Mouse (Mus musculus) gastrocnemius, postnatal 36 days (tissue): ENCODE data around the gene Lpgat1. TPM values are rescaled to one million over a fixed set of nuclear protein-coding genes. Genes with fewer than 3 reads are reported as not detected.

Experiments
- DNase-seq, 2 experiments: peaks; one replicate each; pipeline ENCODE4 v3.0.0; 2022
- intact Hi-C: fragments of 180-260 bp; cut with DNase I; formaldehyde crosslinking; loops from one replicate; pipeline ENCODE4 v1.15.1; 2025
- long read RNA-seq, 2 experiments: library from polyadenylated mRNA; stranded (forward); transcript quantifications; one replicate each; pipeline ENCODE4 v2.0.0; 2021
- total RNA-seq, 2 experiments: library from RNA; stranded (reverse); gene quantifications; 2 replicates each; pipeline ENCODE4 v1.2.3; 2021

Lpgat1 gene
- total RNA-seq = 10 to 100 TPM; 22.8 to 29.5 TPM
- long read RNA-seq, experiment 1, partial matches to known transcripts = 0 of 5 reads
- long read RNA-seq, experiment 1, other reads (novel, unspliced or antisense) = 3 of 5 reads
- long read RNA-seq, experiment 2, partial matches to known transcripts = 0 of 19 reads
- long read RNA-seq, experiment 2, other reads (novel, unspliced or antisense) = 17 of 19 reads

GRCm38 (mm10) chr1:191717601-191718498 is at the start of gene Lpgat1:
Lpgat1 (plus strand) TSS chr1:191717834.
- peak; percentile 72 to 76 for DNase-seq
- intact Hi-C loops = loop anchor here (5.0 kb wide), 1 partner anchor 91 kb away; no protein-coding TSS in a partner anchor

- intact Hi-C loops = no loop called here
- DNase-seq = no peak
Measured at GRCm38 (mm10) chr1:191668030-191668429, 49.6 kb upstream of the Lpgat1 start.

GRCm38 (mm10) chr1:191674071-191674470 is 43.6 kb upstream of the Lpgat1 start:
- no peak for DNase-seq
- intact Hi-C loops = no loop called here

GRCm38 (mm10) chr1:191681633-191682032 is 36.0 kb upstream of the Lpgat1 start:
- no peak for DNase-seq
- intact Hi-C loops = no loop called here

DNA sequence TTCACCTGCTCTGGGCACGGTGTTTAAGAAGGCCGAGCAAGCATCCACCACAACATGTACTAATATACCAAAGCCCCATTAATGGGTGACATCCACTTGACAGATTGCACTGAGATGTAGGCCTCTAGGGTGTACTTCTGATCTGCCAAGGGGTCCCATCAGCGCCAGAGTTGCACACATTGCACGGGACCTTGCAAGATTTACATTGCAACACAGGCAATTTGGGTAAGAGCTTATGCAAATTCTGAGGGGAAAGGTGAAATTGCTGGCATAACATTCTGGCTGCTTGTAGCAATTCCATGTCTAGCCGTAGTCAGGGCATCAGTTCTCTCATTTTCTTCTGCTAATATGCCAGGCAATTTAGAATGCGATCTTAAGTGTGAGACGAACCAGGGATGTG is 30.1 kb upstream of the Lpgat1 start:
- intact Hi-C loops = no loop called here
- DNase-seq = no peak

DNA sequence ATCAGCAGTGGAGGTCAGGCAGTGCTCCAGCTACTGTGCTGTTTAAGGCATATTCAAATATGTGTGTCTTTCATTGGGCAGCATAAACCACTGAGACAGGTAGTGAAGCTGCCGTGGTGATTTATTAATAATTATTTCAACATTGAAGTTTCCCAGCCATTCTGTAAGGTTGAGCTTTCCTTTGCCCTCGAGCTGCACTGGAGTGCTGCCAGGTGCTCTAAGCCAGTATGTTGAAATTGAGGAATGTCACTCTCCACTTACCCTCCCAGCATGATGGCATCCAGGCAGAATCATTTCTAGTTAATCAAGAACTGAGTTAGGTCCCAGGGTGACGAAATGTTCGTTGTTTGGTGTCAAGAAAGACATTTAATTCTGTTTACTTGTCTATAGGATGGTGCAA is 24.4 kb upstream of the Lpgat1 start:
- intact Hi-C loops = no loop called here
- no peak for DNase-seq

GRCm38 (mm10) chr1:191698253-191698795 is 19.3 kb upstream of the Lpgat1 start:
- DNase-seq = no peak
- intact Hi-C loops = no loop called here

DNA sequence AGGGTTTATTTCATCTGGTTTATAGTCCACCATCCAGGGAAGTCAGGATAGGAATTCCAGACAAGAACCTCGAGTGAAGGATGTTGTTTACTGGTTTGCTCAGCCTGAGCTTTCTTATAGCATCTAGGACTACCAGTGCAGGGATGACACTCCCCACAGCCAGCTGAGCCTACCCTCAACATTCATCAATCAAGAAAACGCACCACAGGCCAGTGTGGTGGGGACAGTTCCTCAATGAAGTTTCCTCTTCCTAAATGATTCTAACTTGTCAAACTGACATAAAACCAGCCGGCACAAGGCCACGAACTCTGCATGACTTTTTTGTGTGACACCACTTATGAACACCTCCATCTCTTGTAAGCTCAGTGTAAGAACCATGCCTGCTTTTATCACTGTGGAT is 13.1 kb upstream of the Lpgat1 start:
- intact Hi-C loops = loop anchor here (5.0 kb wide), 1 partner anchor 72 kb away; no protein-coding TSS in a partner anchor
- no peak for DNase-seq

- intact Hi-C loops = no loop called here
- DNase-seq = no peak
Measured at GRCm38 (mm10) chr1:191706541-191707078, 11.0 kb upstream of the Lpgat1 start.

DNA sequence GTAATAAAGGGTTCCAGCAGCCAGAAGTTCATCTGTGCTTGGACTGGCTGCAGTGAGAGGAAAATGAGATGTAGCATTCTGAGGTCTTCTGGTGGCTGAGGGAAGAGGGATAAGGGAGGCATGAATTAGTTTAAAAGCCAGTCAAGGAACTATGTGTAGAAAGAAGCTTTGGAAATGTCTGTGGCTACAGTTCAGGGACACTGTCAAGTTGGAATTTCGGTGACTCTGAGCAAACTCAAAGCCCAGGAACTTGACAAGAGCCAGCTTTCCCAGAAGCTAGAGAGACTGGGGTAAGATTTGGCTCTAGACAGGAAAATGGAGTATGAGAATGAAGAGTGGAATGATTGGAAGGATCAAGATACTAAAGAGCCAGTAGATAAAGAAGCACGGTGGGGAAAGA is 7.8 kb upstream of the Lpgat1 start:
- intact Hi-C loops = no loop called here
- no peak for DNase-seq

GRCm38 (mm10) chr1:191712224-191712838 is 5.3 kb upstream of the Lpgat1 start:
- no peak for DNase-seq
- intact Hi-C loops = no loop called here

- intact Hi-C loops = no loop called here
- DNase-seq = no peak
Measured at GRCm38 (mm10) chr1:191713813-191714212, 3.8 kb upstream of the Lpgat1 start.

- intact Hi-C loops = loop anchor here (5.0 kb wide), 1 partner anchor 88 kb away; no protein-coding TSS in a partner anchor
Measured at GRCm38 (mm10) chr1:191715150-191715549, 2.5 kb upstream of the Lpgat1 start.

GRCm38 (mm10) chr1:191717141-191717540 is 493 bp upstream of the Lpgat1 start:
- intact Hi-C loops = loop anchor here (5.0 kb wide), 1 partner anchor 90 kb away; no protein-coding TSS in a partner anchor
- DNase-seq = no peak

More at GRCm38 (mm10) chr1:191715150-191715549, 2.5 kb upstream of the Lpgat1 start:
- no peak for DNase-seq

DNA sequence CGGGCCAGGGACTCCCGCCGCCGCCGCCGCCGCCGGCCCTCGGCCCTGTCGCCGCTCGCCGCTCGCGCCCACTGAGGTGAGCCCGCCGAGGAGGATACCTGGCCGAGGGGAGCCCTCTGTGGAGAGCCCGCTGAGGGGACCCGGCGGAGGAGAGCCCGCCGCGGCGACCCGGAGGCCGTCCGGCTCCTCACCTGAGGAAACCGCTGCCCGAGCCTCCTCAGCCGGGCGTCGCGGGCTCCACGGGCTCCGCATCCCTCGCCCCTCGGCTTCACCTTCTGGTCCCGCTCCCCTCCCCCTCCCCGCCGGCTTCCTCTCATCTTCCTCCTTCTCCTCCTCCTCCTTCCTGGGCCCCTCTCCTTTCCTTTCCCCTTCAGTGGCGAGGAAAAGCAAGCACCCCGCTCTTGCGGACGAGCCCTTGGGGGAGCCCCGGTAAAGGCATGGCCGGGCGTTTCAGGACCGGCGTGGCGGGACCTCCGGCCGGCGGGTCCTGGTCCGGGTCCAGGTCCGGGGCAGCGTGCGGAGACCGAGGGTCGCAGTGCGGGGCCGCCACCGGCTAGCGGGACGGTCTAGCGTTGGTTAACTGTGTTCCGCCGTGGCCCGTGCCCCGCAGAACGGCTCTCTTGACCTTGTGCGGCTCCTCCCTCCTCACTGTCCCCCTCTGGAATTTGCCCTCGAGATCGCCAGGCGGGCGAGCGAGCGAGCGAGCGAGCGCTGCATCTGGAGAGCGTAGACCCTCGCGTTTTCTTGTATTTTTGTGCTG is 1.1 kb downstream of the Lpgat1 start:
- intact Hi-C loops = loop anchor here (5.0 kb wide), 1 partner anchor 91 kb away; no protein-coding TSS in a partner anchor
- peak in 1 of 2 experiments; percentile 29 for DNase-seq

DNA sequence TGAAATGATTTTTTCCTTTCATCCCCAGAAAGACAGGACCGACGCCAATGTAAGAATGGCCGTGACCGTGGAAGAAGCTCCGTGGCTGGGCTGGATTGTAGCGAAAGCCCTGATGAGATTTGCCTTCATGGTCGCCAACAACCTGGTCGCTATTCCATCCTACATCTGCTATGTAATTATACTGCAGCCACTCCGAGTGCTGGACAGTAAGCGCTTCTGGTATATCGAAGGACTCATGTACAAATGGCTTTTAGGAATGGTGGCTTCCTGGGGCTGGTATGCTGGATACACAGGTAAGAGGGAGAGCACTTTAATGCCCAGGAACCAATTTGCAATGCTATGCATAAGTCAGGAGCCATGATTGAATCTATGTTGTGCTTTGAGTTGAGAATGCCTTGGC is 1.7 kb downstream of the Lpgat1 start:
- intact Hi-C loops = loop anchor here (5.0 kb wide), 1 partner anchor 92 kb away; no protein-coding TSS in a partner anchor
- no peak for DNase-seq

GRCm38 (mm10) chr1:191720419-191720818 is 2.8 kb downstream of the Lpgat1 start:
- intact Hi-C loops = loop anchor here (5.0 kb wide), 1 partner anchor 92 kb away; no protein-coding TSS in a partner anchor
- no peak for DNase-seq

DNA sequence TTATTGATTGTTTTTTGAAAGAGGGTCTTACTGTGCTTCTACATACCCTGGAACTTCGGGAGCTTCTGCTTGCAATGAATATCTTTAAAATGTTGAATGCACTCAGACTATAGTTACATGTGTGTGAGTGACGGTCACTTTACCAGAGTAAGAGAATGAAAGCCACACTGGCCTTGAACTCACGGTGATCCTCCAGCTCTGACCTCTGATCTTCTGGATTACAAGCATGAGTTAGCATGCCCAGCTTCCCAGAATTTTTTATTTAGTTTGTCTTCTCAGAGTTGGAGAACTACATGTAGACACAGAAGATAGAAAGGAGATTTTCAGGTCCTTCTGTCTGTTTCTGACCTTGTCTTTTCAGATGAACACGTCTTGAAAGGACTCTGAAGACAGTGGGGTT is 5.1 kb downstream of the Lpgat1 start:
- DNase-seq = no peak
- intact Hi-C loops = loop anchor here (5.0 kb wide), 1 partner anchor 90 kb away; no protein-coding TSS in a partner anchor

DNA sequence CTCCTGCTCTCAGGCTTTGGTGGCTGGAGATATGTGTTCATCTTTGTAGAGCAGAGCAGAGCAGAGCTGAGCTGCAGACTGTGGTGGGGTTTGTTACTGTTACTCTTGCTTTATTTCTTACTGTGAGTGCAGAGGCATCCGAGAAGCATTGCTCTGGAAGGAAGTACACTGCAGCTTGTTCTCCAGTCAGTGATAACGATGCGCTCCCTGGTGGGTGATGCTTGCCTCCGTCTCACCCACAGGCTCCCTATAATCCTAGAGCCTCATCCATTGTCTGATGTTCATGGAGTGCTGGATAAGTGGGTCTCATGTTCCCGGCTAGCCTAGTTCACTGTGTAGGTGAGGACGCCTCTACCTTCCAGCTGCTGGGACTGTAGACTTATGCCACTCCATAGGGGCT is 6.0 kb downstream of the Lpgat1 start:
- DNase-seq = no peak
- intact Hi-C loops = loop anchor here (5.0 kb wide), 1 partner anchor 89 kb away; no protein-coding TSS in a partner anchor
